Mouse (Mus musculus) embryonic facial prominence, embryonic 11.5 days (tissue): ENCODE results near the gene Scyl1. TPM values are rescaled to one million over a fixed set of nuclear protein-coding genes. Genes with fewer than 3 reads are reported as not detected.
"Not testable (repeated sequence)": the region's sequence is repeated elsewhere in the genome, so short reads cannot be mapped to it uniquely, and the experiment has no call there.

Experiments
- ATAC-seq: fragments of 200-750 bp; cut with Nextera tagmentation; replicated peaks from 2 replicates; pipeline ENCODE4 v1.8.0; 2017; ENCODE audit warnings: low read depth; ENCODE audit not compliant: insufficient number of reproducible peaks, low FRiP score, low TSS enrichment
- DNase-seq: peaks from one replicate; pipeline ENCODE4 v3.0.0-alpha.2; 2015; ENCODE audit warnings: low spot score
- H3K27ac ChIP-seq: fragments of 300-500 bp; sonication (generic); replicated peaks from 2 replicates; pipeline ENCODE4 v1.5.1; 2014; ENCODE audit warnings: mild to moderate bottlenecking, low read depth, low read length, control low read depth
- H3K27me3 ChIP-seq: fragments of 300-500 bp; sonication (generic); 2 replicates; pipeline ENCODE4 v1.6.1; 2014; ENCODE audit warnings: mild to moderate bottlenecking, low read length, moderate library complexity, mixed read lengths; ENCODE audit not compliant: control insufficient read depth, insufficient read depth
- H3K36me3 ChIP-seq: fragments of 300-500 bp; sonication (generic); replicated peaks from 2 replicates; pipeline ENCODE4 v1.6.1; 2014; ENCODE audit warnings: low read depth, mild to moderate bottlenecking, low read length, moderate library complexity, mixed read lengths; ENCODE audit not compliant: control insufficient read depth, insufficient read depth
- H3K4me1 ChIP-seq: fragments of 300-500 bp; sonication (generic); 2 replicates; pipeline ENCODE4 v1.6.1; 2014; ENCODE audit warnings: low read length, mixed read lengths; ENCODE audit not compliant: control insufficient read depth, insufficient read depth
- H3K4me2 ChIP-seq: fragments of 300-500 bp; sonication (generic); 2 replicates; pipeline ENCODE4 v1.6.1; 2014; ENCODE audit warnings: low read depth, mild to moderate bottlenecking, control low read depth, low read length, moderate library complexity
- H3K4me3 ChIP-seq: fragments of 300-500 bp; sonication (generic); 2 replicates; pipeline ENCODE4 v1.5.1; 2014; ENCODE audit warnings: low read depth, low read length, control low read depth
- H3K9ac ChIP-seq: fragments of 300-500 bp; sonication (generic); replicated peaks from 2 replicates; pipeline ENCODE4 v1.6.1; 2014; ENCODE audit warnings: mild to moderate bottlenecking, control low read depth, low read length
- H3K9me3 ChIP-seq: fragments of 300-500 bp; sonication (generic); replicated peaks from 2 replicates; pipeline ENCODE4 v1.6.1; 2016; ENCODE audit warnings: mild to moderate bottlenecking, low read length, inconsistent platforms, mixed read lengths; ENCODE audit not compliant: control insufficient read depth
- WGBS: fragments of 180-500 bp; shearing (Covaris S2); extraction: QIAGEN DNeasy Blood & Tissue Kit; methylation state at CpG from one replicate; pipeline ENCODE4 v1.1.7; 2014; 5-methylcytosine and 5-hydroxymethylcytosine counted together
- polyA plus RNA-seq: library from polyadenylated mRNA; unstranded; fragments of >200 nt; fragmentation: Nextera tagmentation; extraction: Ambion mirVana; gene quantifications from 2 replicates; pipeline ENCODE4 v1.2.1, GENCODE M21; 2014

The Scyl1 gene
- polyA plus RNA-seq, 1 experiment from 2014 or later = 53.9 TPM

GRCm38 (mm10) chr19:5795668-5796572 is 24.7 kb upstream of the Scyl1 start:
- WGBS = 79% methylated on average over 11 of the region's 11 CpGs

DNA sequence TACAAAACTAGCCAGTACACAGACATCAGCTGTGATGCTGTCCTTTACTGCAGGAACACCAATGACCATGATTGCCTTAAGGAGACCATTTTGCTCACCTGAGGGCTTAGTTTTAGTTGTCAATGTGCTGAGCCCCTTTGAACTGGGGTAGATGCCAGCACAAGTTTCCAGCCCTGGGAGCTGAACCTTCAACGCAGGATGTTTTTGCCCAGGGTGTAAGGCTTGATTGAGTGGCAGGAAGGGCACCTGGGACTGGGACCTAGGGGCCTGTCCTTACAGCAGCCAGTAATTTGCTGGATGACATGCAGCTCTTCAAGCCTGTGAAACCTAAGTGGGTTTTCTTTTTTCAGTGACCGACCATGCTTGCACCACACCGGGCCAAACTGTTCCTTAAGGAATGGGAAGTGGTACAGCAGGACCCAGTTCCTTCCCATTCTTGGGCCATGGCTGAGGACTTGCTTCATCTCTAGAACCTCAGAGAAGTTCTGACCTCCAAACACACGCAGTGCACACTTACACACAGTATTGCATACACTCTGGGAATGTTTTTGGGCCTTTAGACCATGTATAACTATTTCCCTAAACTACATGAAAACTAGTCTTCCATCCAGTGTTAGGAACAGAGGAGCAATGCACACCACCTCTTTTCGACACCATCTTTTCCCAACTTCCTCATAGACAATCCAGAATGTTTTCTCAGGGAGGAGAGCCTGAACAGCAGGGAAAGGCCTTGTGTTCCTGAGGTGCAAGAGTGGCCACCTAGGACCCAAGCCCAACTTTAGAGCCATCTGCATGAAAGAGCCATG is 23.8 kb upstream of the Scyl1 start:
- Histone ChIP-seq H3K4me3 (no peak overlapping the region), H3K9ac (no peak overlapping the region), H3K9me3 (no peaks in the 10 kb centered on the region), H3K27me3 (no peaks in the 10 kb centered on the region), H3K27ac (no peak overlapping the region), H3K4me1 (peaks cover 7% of the 10 kb centered on the region), H3K36me3 (peaks cover 25% of the 10 kb centered on the region), H3K4me2 (no peak overlapping the region)
- ATAC-seq (peak; percentile 58), DNase-seq (no peak)
- WGBS = 43% methylated on average over 5 of the region's 5 CpGs

More at GRCm38 (mm10) chr19:5795668-5796572, 24.7 kb upstream of the Scyl1 start:
- no peak for DNase-seq
- Histone ChIP-seq H3K4me1 (peaks cover 7% of the 10 kb centered on the region), H3K27ac (no peak overlapping the region), H3K9me3 (no peaks in the 10 kb centered on the region), H3K27me3 (no peaks in the 10 kb centered on the region), H3K36me3 (peaks cover 25% of the 10 kb centered on the region), H3K9ac (peak overlapping the region; percentile 53; the same call in 1 of the 2 replicates), H3K4me3 (peak overlapping the region; percentile 96), H3K4me2 (peak overlapping the region; percentile 86)
- no peak for ATAC-seq

DNA sequence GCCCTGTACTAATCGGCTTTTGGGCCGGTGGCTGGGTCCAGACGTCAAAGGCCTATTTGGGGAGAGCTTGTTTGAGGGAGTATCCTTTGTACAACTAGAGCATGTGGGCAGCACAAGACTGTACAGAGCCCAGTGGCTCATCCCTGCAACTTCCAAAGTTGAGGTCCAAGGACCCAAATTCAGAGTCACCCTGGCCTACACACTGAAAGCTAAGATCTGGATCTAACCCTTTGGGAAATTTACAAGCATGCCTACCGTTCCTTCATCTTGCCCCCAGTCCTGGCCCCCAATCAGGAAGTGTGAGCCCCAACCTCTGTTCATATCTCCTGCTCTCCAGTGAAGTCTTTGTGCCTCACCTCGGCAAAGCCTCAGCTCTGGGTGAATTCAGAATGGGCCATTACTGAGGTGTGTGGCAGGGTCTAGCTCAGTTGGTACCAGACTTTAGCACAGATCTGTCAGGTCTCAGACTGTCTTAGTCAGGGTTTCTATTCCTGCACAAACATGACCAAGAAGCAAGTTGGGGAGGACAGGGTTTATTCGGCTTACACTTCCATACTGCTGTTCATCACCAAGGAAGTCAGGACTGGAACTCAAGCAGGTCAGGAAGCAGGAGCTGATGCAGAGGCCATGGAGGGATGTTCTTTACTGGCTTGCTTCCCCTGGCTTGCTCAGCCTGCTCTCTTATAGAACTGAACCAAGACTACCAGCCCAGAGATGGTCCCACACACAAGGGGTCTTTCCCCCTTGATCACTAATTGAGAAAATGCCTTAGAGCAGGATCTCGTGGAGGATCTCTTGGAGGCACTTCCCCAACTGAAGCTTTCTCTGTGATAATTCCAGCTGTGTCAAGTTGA is 22.9 kb upstream of the Scyl1 start:
- H3K9me3 ChIP-seq = not testable (repeated sequence)

DNA sequence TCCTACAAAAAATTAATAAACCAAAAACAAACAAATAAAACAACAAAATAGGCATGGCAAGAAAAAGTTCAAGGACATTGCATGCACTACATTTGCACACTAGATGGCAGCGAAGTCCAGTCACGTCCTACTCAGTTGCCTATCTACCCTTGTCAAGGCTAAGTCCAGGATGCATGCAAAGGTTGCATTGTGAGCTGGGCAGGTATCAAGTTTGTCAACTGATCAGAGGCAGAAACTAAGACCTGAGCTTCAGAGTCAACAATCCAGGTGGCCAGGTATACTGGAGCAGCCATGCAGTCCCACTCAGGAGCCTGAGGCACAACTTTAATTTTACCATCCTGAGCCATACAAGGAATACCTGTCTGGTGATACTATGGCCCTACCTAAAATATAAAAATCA is 21.9 kb upstream of the Scyl1 start:
- ATAC-seq (peak; percentile 53), DNase-seq (peak; percentile 77)
- Histone ChIP-seq H3K9ac (no peak overlapping the region), H3K27ac (no peak overlapping the region), H3K9me3 (no peaks in the 10 kb centered on the region), H3K36me3 (peaks cover 21% of the 10 kb centered on the region), H3K27me3 (no peaks in the 10 kb centered on the region), H3K4me3 (no peak overlapping the region), H3K4me2 (no peak overlapping the region), H3K4me1 (peaks cover 7% of the 10 kb centered on the region)
- whole genome bisulfite sequencing = 4% methylated on average over 2 of the region's 2 CpGs

More for the DNA sequence above, 22.9 kb upstream of the Scyl1 start:
- WGBS = 44% methylated on average over 7 of the region's 7 CpGs
- not testable (repeated sequence) for DNase-seq, H3K4me1 ChIP-seq, H3K4me2 ChIP-seq, H3K27ac ChIP-seq, H3K4me3 ChIP-seq, H3K27me3 ChIP-seq, H3K9ac ChIP-seq
- ATAC-seq = peak; percentile 41
- H3K36me3 ChIP-seq = peaks cover 25% of the 10 kb centered on the region

DNA sequence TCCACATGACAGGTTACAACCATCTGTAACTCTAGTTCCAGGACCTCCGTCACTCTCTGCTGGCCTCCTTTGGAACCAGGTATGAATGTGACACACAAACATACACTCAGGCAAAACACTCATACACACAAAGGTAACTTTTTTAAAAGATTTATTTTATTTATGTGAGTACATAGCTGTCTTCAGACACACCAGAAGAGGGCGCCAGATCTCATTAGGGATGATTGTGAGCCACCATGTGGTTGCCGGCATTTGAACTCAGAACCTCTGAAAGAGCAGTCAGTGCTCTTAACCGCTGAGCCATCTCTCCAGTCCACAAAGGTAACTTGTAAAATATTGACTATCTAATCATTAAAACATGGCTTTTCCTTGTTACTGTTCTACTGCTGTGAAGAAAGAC is 20.1 kb upstream of the Scyl1 start:
- no peaks in the 10 kb centered on the region for H3K27me3 ChIP-seq
- H3K36me3 ChIP-seq = peaks cover 3% of the 10 kb centered on the region
- H3K4me2 ChIP-seq = no peak overlapping the region
- no peak overlapping the region for H3K27ac ChIP-seq
- ATAC-seq (no peak), DNase-seq (no peak)
- no peak overlapping the region for H3K9ac ChIP-seq
- 75% methylated on average over 4 of the region's 4 CpGs for WGBS
- H3K4me3 ChIP-seq = no peak overlapping the region
- H3K4me1 ChIP-seq = peaks cover 2% of the 10 kb centered on the region; the same call in 1 of the 2 replicates
- H3K9me3 ChIP-seq = no peaks in the 10 kb centered on the region

- WGBS = 53% methylated on average over 5 of the region's 5 CpGs
- Histone ChIP-seq H3K4me2 (no peak overlapping the region), H3K4me1 (no peaks in the 10 kb centered on the region), H3K9ac (no peak overlapping the region), H3K27ac (no peak overlapping the region), H3K27me3 (no peaks in the 10 kb centered on the region), H3K9me3 (no peaks in the 10 kb centered on the region), H3K4me3 (no peak overlapping the region), H3K36me3 (no peaks in the 10 kb centered on the region)
- ATAC-seq (no peak), DNase-seq (no peak)
These were observed 17.8 kb upstream of the Scyl1 start for GRCm38 (mm10) chr19:5789066-5789465.

DNA sequence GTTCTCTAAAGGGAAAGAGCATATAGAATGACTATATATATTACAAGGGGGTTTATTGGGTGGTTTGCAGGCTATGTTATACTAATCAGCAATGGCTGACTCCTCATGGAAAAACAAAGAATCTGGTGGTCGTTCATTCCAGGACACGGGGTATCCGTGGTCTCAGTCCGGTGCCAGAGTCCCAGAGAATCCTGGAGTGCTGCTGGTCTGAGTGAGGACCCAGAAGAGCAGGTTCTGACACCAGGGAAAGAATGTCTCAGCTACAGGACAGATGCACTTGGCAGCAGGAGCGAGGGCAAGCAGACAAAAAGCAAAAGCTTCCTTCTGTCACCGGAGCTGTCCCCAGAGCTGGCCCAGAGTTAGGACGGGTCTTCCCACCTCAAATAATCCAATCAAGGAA is 17.4 kb upstream of the Scyl1 start:
- no peak for ATAC-seq
- WGBS = 80% methylated on average over 7 of the region's 7 CpGs
- no peaks in the 10 kb centered on the region for H3K36me3 ChIP-seq

More for the DNA sequence above, 17.4 kb upstream of the Scyl1 start:
- Histone ChIP-seq H3K9me3 (no peaks in the 10 kb centered on the region), H3K27ac (no peak overlapping the region), H3K27me3 (no peaks in the 10 kb centered on the region), H3K4me1 (no peaks in the 10 kb centered on the region), H3K4me3 (no peak overlapping the region), H3K4me2 (no peak overlapping the region), H3K9ac (no peak overlapping the region)
- DNase-seq = no peak
